Mouse (Mus musculus): ENCODE data around the gene Cit. TPM values are rescaled to one million over a fixed set of nuclear protein-coding genes. Genes with fewer than 3 reads are reported as not detected.

Gene Cit
- polyA plus RNA-seq, 1 experiment, result 19.0 TPM

- peak; percentile 90; the same call in 1 of the 2 replicates for TF ChIP-seq CTCF (IDR thresholded peaks at IDR 0.05; ENCODE audit: control insufficient read depth, insufficient read depth, insufficient replicate concordance, low read depth, low read length)
- no peak for TF ChIP-seq POLR2A (IDR thresholded peaks at IDR 0.05; ENCODE audit: control insufficient read depth, low read depth, low read length)
- Histone ChIP-seq H3K36me3 (ENCODE audit: control insufficient read depth, insufficient read depth, low read length) (no peaks in the 10 kb centered on the region), H3K27ac (ENCODE audit: control insufficient read depth, insufficient read depth, low read depth, low read length) (no peak overlapping the region), H3K4me3 (ENCODE audit: control insufficient read depth, low read depth, low read length) (no peak overlapping the region; the same call in 1 of the 2 replicates), H3K4me1 (ENCODE audit: control insufficient read depth, insufficient read depth, low read length) (no peaks in the 10 kb centered on the region; the same call in 1 of the 2 replicates), H3K27me3 (ENCODE audit: control insufficient read depth, insufficient read depth, low read length) (no peaks in the 10 kb centered on the region)
These were observed 186.1 kb downstream of the Cit start for GRCm38 (mm10) chr5:116031190-116031577.

DNA sequence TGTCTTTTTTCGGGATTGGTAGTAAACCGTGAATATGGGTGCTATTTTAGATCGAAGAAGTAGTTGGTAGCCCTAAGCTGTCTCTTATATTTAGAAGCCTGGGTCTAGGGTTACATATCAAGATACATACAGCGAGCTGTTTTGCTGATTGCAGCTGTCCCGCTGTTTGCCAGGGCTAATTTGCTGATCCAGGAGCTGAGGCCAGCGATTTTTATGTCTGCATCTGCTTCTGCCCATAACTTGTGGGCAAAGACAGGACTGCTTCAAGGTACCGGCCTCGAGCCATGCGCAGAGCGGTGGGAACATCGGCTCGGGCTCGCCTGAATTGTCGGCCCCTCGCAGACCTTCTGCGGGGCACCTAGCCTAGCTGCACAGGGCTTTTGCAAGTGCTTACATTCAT lies 191.4 kb downstream of the Cit start:
- H3K4me3 ChIP-seq (ENCODE audit: control insufficient read depth, low read depth, low read length), result no peak overlapping the region
- TF ChIP-seq CTCF (IDR thresholded peaks at IDR 0.05; ENCODE audit: control insufficient read depth, insufficient read depth, insufficient replicate concordance, low read depth, low read length), result no peak
- no peak for TF ChIP-seq POLR2A (IDR thresholded peaks at IDR 0.05; ENCODE audit: control insufficient read depth, low read depth, low read length)
- peaks cover 7% of the 10 kb centered on the region for H3K4me1 ChIP-seq (ENCODE audit: control insufficient read depth, insufficient read depth, low read length)
- H3K27ac ChIP-seq (ENCODE audit: control insufficient read depth, insufficient read depth, low read depth, low read length), result no peak overlapping the region
- H3K36me3 ChIP-seq (ENCODE audit: control insufficient read depth, insufficient read depth, low read length), result no peaks in the 10 kb centered on the region
- no peaks in the 10 kb centered on the region for H3K27me3 ChIP-seq (ENCODE audit: control insufficient read depth, insufficient read depth, low read length)

DNA sequence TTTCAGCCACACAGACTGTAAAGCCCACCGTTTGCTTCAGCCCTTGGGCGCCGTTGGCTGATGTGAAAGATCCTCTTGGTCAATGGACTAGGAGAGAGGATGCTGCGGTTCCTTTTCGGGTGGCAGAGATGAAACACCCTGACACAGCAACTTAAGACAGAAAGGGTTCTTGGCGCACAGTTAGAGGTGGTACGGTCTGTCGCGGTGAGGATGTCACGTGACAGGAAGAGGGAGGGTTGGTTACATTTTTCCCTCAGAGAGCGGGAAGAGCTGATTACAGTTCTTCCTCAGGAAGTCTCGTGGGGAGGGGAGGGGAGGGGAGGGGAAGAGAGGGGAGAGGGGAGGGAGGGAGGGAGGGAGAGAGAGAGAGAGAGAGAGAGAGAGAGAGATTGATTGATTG lies 192.7 kb downstream of the Cit start:
- H3K36me3 ChIP-seq (ENCODE audit: control insufficient read depth, insufficient read depth, low read length), result no peaks in the 10 kb centered on the region
- peak; percentile 23; the same call in 1 of the 2 replicates for TF ChIP-seq POLR2A (IDR thresholded peaks at IDR 0.05; ENCODE audit: control insufficient read depth, low read depth, low read length)
- no peak for TF ChIP-seq CTCF (IDR thresholded peaks at IDR 0.05; ENCODE audit: control insufficient read depth, insufficient read depth, insufficient replicate concordance, low read depth, low read length)
- no peaks in the 10 kb centered on the region for H3K27me3 ChIP-seq (ENCODE audit: control insufficient read depth, insufficient read depth, low read length)
- peaks cover 7% of the 10 kb centered on the region for H3K4me1 ChIP-seq (ENCODE audit: control insufficient read depth, insufficient read depth, low read length)
- H3K4me3 ChIP-seq (ENCODE audit: control insufficient read depth, low read depth, low read length), result peak overlapping the region; percentile 86
- H3K27ac ChIP-seq (ENCODE audit: control insufficient read depth, insufficient read depth, low read depth, low read length), result peak overlapping the region; percentile 68; the same call in 1 of the 2 replicates

DNA sequence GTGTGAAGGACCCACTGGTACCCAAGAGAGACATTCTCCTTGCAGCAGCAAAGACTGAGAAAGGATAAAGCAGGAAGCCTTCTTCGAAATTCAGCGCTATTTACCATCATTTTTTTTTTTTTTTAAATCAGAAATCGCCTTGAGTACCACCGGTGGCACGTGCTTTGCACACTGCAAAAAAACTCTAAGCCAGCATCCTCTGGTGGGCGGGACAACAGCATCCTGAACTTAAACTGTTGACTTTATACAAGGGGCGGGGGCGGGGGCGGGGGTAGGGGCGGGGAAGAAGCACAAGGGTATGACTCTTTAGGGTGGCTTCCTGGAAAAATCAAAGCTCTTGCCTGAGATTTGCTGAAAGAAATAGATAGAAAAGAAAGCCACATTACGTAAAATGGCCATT lies 194.6 kb downstream of the Cit start:
- H3K4me1 ChIP-seq (ENCODE audit: control insufficient read depth, insufficient read depth, low read length), result peaks cover 7% of the 10 kb centered on the region
- H3K4me3 ChIP-seq (ENCODE audit: control insufficient read depth, low read depth, low read length), result no peak overlapping the region
- no peaks in the 10 kb centered on the region for H3K27me3 ChIP-seq (ENCODE audit: control insufficient read depth, insufficient read depth, low read length)
- TF ChIP-seq CTCF (IDR thresholded peaks at IDR 0.05; ENCODE audit: control insufficient read depth, insufficient read depth, insufficient replicate concordance, low read depth, low read length) (no peak), POLR2A (IDR thresholded peaks at IDR 0.05; ENCODE audit: control insufficient read depth, low read depth, low read length) (no peak)
- no peaks in the 10 kb centered on the region for H3K36me3 ChIP-seq (ENCODE audit: control insufficient read depth, insufficient read depth, low read length)
- H3K27ac ChIP-seq (ENCODE audit: control insufficient read depth, insufficient read depth, low read depth, low read length), result no peak overlapping the region

GRCm38 (mm10) chr5:116042241-116042640 lies 197.2 kb downstream of the Cit start:
- Histone ChIP-seq H3K27ac (ENCODE audit: control insufficient read depth, insufficient read depth, low read depth, low read length) (no peak overlapping the region), H3K4me3 (ENCODE audit: control insufficient read depth, low read depth, low read length) (no peak overlapping the region), H3K4me1 (ENCODE audit: control insufficient read depth, insufficient read depth, low read length) (peaks cover 7% of the 10 kb centered on the region), H3K27me3 (ENCODE audit: control insufficient read depth, insufficient read depth, low read length) (no peaks in the 10 kb centered on the region), H3K36me3 (ENCODE audit: control insufficient read depth, insufficient read depth, low read length) (no peaks in the 10 kb centered on the region)
- TF ChIP-seq CTCF (IDR thresholded peaks at IDR 0.05; ENCODE audit: control insufficient read depth, insufficient read depth, insufficient replicate concordance, low read depth, low read length), result no peak
- TF ChIP-seq POLR2A (IDR thresholded peaks at IDR 0.05; ENCODE audit: control insufficient read depth, low read depth, low read length), result no peak

GRCm38 (mm10) chr5:116045581-116045980 lies 200.5 kb downstream of the Cit start:
- Histone ChIP-seq H3K36me3 (ENCODE audit: control insufficient read depth, insufficient read depth, low read length) (no peaks in the 10 kb centered on the region), H3K4me1 (ENCODE audit: control insufficient read depth, insufficient read depth, low read length) (no peaks in the 10 kb centered on the region), H3K4me3 (ENCODE audit: control insufficient read depth, low read depth, low read length) (no peak overlapping the region), H3K27ac (ENCODE audit: control insufficient read depth, insufficient read depth, low read depth, low read length) (no peak overlapping the region), H3K27me3 (ENCODE audit: control insufficient read depth, insufficient read depth, low read length) (no peaks in the 10 kb centered on the region)
- no peak for TF ChIP-seq POLR2A (IDR thresholded peaks at IDR 0.05; ENCODE audit: control insufficient read depth, low read depth, low read length)
- no peak for TF ChIP-seq CTCF (IDR thresholded peaks at IDR 0.05; ENCODE audit: control insufficient read depth, insufficient read depth, insufficient replicate concordance, low read depth, low read length)

DNA sequence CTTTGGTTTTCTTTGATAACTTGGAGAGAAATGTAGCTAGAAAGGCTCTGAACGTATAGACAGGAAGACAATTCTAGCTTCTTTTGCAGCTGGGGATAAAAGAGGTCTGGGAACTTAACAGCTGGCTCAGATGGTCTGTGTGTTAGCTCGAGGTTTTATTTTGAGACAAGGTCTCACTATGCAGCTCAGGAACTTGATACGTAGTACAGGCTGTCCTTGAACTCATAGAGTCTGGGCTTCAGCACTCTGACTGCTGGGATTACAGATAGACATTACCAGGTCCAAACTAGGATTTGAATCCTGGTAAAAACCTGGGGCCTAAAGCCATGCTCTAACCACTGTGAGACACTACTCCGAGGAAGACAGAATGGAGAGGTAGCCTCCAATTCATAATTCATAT lies 201.2 kb downstream of the Cit start:
- Histone ChIP-seq H3K36me3 (ENCODE audit: control insufficient read depth, insufficient read depth, low read length) (no peaks in the 10 kb centered on the region), H3K4me1 (ENCODE audit: control insufficient read depth, insufficient read depth, low read length) (no peaks in the 10 kb centered on the region), H3K27me3 (ENCODE audit: control insufficient read depth, insufficient read depth, low read length) (no peaks in the 10 kb centered on the region), H3K4me3 (ENCODE audit: control insufficient read depth, low read depth, low read length) (no peak overlapping the region), H3K27ac (ENCODE audit: control insufficient read depth, insufficient read depth, low read depth, low read length) (no peak overlapping the region)
- no peak for TF ChIP-seq CTCF (IDR thresholded peaks at IDR 0.05; ENCODE audit: control insufficient read depth, insufficient read depth, insufficient replicate concordance, low read depth, low read length)
- no peak for TF ChIP-seq POLR2A (IDR thresholded peaks at IDR 0.05; ENCODE audit: control insufficient read depth, low read depth, low read length)

DNA sequence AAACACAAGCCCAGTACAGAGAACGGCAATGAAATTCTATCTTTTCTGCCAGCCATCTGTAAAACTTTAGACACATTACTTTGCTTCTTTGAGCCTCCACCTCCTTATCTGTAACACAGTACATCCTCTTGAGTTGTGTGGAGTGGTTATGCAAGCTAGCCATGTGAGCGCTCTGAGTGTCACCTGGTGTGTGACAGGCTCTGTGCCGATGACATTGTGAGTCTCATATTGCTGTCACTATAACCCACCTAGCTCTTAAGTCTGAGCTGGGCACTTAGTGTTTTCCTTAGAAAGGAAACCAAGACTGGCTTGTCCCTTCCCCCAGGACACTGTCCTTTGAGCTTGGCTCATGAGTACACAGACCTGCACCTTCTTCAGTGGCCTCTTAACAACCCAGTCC lies 203.2 kb downstream of the Cit start:
- Histone ChIP-seq H3K4me1 (ENCODE audit: control insufficient read depth, insufficient read depth, low read length) (no peaks in the 10 kb centered on the region), H3K36me3 (ENCODE audit: control insufficient read depth, insufficient read depth, low read length) (no peaks in the 10 kb centered on the region), H3K27me3 (ENCODE audit: control insufficient read depth, insufficient read depth, low read length) (no peaks in the 10 kb centered on the region), H3K27ac (ENCODE audit: control insufficient read depth, insufficient read depth, low read depth, low read length) (no peak overlapping the region), H3K4me3 (ENCODE audit: control insufficient read depth, low read depth, low read length) (no peak overlapping the region)
- TF ChIP-seq POLR2A (IDR thresholded peaks at IDR 0.05; ENCODE audit: control insufficient read depth, low read depth, low read length) (no peak), CTCF (IDR thresholded peaks at IDR 0.05; ENCODE audit: control insufficient read depth, insufficient read depth, insufficient replicate concordance, low read depth, low read length) (no peak)

Data from testis, adult 2 months (tissue).